Comparison of ENCODE assay signal across 13 mouse cellular contexts in the genomic region with DNA sequence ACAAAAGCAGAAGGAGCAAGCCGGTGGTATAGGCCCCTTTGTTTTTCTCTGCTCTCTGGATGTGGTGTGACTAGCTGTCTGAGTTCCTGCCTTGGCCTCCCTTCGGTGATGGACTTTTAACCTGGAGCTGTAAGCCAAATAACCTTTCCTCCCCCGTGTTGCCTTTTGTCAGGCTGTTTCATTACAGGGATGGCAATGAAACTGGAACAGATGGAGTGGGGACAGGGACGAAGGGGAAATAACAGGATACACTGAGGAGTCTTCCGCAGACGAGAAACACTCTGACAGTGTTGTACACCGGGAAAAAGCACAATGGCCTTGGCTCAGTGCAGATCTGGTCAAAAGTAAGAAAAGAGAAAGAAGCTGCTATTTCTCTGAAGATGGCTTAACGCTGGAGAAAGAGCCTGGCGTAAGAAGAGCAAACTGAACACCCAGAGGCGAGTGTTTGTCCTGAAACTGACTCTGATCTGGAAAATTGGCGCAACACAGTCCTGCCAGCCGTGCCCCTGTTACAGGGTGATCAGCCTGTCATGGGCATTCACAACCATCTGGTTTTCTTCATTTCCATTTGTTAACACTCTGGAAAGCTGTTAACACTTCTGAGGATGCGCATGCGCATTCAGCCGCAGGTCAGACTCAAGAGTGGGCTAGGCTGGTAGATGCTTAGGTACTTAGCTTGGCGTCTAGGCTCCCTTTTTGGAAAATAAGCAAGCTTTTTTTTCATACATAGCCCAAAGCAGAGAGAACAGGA.
DNase-seq lines count a peak whose midpoint lies in the region; ATAC-seq and TF ChIP-seq lines count a peak whose summit lies in the region.
"Had no signal": no experiment of that assay in that cellular context is flagged by ENCODE, and none has a peak within 500 bp of the region (broad histone marks: within the 10 kb centered on the region; RNA-seq: fewer than 3 reads in every experiment).

No protein-coding gene starts in this region.

- 41% methylated on average over 16 of the region's 16 CpGs for WGBS in heart, embryonic 16.5 days
- 47% methylated on average over 16 of the region's 16 CpGs for WGBS in heart, embryonic 10.5 days
- WGBS in intestine, embryonic 16.5 days = 50% methylated on average over 16 of the region's 16 CpGs

- peak; percentile 85 for ATAC-seq in heart, embryonic 16.5 days (replicated peaks; ENCODE audit: extremely low read depth, insufficient read depth, low FRiP score)
- ATAC-seq in intestine, embryonic 16.5 days = peak; percentile 37

- DNase-seq in heart, embryonic 10.5 days (ENCODE audit: low spot score) = no peak
- DNase-seq in ES-E14 (ENCODE audit: low read depth, low spot score) = peak; percentile 19
- DNase-seq in brain, embryonic 18.5 days (ENCODE audit: low read depth, low spot score) = peak; percentile 24
- DNase-seq in gastrocnemius, postnatal 4 days (ENCODE audit: low spot score in 2 of 2) = no peak
- DNase-seq in frontal cortex, postnatal 25 days (ENCODE audit: low spot score in 2 of 2) = no peak
- DNase-seq in adrenal gland, postnatal 10 days = no peak
- DNase-seq: adrenal gland, postnatal 25 days; gastrocnemius, postnatal 14 days had no signal

- H3K27me3 ChIP-seq in heart, embryonic 16.5 days (ENCODE audit: control insufficient read depth, insufficient read depth, low read length) = no peaks in the 10 kb centered on the region
- H3K27me3 ChIP-seq in heart, embryonic 10.5 days (ENCODE audit: insufficient read depth, poor library complexity, severe bottlenecking) = peaks cover 15% of the 10 kb centered on the region
- H3K27me3 ChIP-seq in intestine, embryonic 16.5 days (replicated peaks; ENCODE audit: control insufficient read depth, insufficient read depth, low read length) = no peaks in the 10 kb centered on the region
- H3K27me3 ChIP-seq: embryonic facial prominence, embryonic 13.5 days had no signal

- H3K9me3 ChIP-seq in heart, embryonic 16.5 days (replicated peaks; ENCODE audit: control insufficient read depth, low read length) = no peaks in the 10 kb centered on the region; the same call in 1 of the 2 replicates
- no peaks in the 10 kb centered on the region for H3K9me3 ChIP-seq in heart, embryonic 10.5 days
- no peaks in the 10 kb centered on the region for H3K9me3 ChIP-seq in ES-E14 (ENCODE audit: control insufficient read depth, insufficient read depth, low read depth, low read length)
- no peaks in the 10 kb centered on the region for H3K9me3 ChIP-seq in intestine, embryonic 16.5 days (ENCODE audit: control insufficient read depth, low read length)
- H3K9me3 ChIP-seq: embryonic facial prominence, embryonic 13.5 days had no signal

- 0 out of 2 replicates have a peak overlapping the region, but pooled peaks have one; percentile 11 for H3K27ac ChIP-seq in heart, embryonic 16.5 days (ENCODE audit: low read length)
- H3K27ac ChIP-seq in heart, embryonic 10.5 days = no peak overlapping the region
- H3K27ac ChIP-seq in ES-E14 (ENCODE audit: insufficient read depth, low read depth, low read length, poor library complexity, severe bottlenecking) = no peak overlapping the region
- H3K27ac ChIP-seq in intestine, embryonic 16.5 days (ENCODE audit: low read length) = no peak overlapping the region
- H3K27ac ChIP-seq: embryonic facial prominence, embryonic 13.5 days; layer of hippocampus, adult 2 months had no signal

- no peak overlapping the region for H3K9ac ChIP-seq in heart, embryonic 16.5 days (ENCODE audit: low read length)
- no peak overlapping the region for H3K9ac ChIP-seq in ES-E14 (ENCODE audit: insufficient read depth, low read depth, low read length, poor library complexity, severe bottlenecking)
- H3K9ac ChIP-seq in intestine, embryonic 16.5 days (ENCODE audit: low read depth, low read length) = no peak overlapping the region
- H3K9ac ChIP-seq: embryonic facial prominence, embryonic 13.5 days had no signal

- H3K4me2 ChIP-seq in heart, embryonic 16.5 days (ENCODE audit: low read depth, low read length) = peak overlapping the region; percentile 36
- no peak overlapping the region for H3K4me2 ChIP-seq in intestine, embryonic 16.5 days (ENCODE audit: low read depth, low read length)
- H3K4me2 ChIP-seq: embryonic facial prominence, embryonic 13.5 days had no signal

- H3K36me3 ChIP-seq in heart, embryonic 16.5 days (ENCODE audit: control insufficient read depth, insufficient read depth) = no peaks in the 10 kb centered on the region
- no peaks in the 10 kb centered on the region for H3K36me3 ChIP-seq in heart, embryonic 10.5 days
- H3K36me3 ChIP-seq in ES-E14 (ENCODE audit: control insufficient read depth, insufficient read depth, low read length, poor library complexity, severe bottlenecking) = no peaks in the 10 kb centered on the region
- H3K36me3 ChIP-seq in intestine, embryonic 16.5 days (ENCODE audit: control insufficient read depth, insufficient read depth, low read length) = no peaks in the 10 kb centered on the region
- H3K36me3 ChIP-seq: embryonic facial prominence, embryonic 13.5 days had no signal

- peak overlapping the region; percentile 11; the same call in 1 of the 2 replicates for H3K4me3 ChIP-seq in heart, embryonic 16.5 days (ENCODE audit: low read length)
- no peak overlapping the region for H3K4me3 ChIP-seq in heart, embryonic 10.5 days
- H3K4me3 ChIP-seq in ES-E14 (ENCODE audit: insufficient read depth in 1 of 2, low read depth in 1 of 2, low read length in 2 of 2, poor library complexity in 1 of 2, severe bottlenecking in 1 of 2) = no peak overlapping the region
- H3K4me3 ChIP-seq in intestine, embryonic 16.5 days (ENCODE audit: low read length) = no peak overlapping the region
- H3K4me3 ChIP-seq: embryonic facial prominence, embryonic 13.5 days; layer of hippocampus, adult 2 months; megakaryocyte, embryonic 14.5 days had no signal

- in situ Hi-C loops in ES-E14 (cut with MboI; ENCODE audit: low sequenced_read_pairs in 2 of 2, unreplicated experiment in 2 of 2) = no loop called here

- peaks cover 4% of the 10 kb centered on the region; the same call in 1 of the 2 replicates for H3K4me1 ChIP-seq in heart, embryonic 16.5 days (ENCODE audit: control insufficient read depth, insufficient read depth, low read length)
- peaks cover 14% of the 10 kb centered on the region for H3K4me1 ChIP-seq in heart, embryonic 10.5 days
- H3K4me1 ChIP-seq in ES-E14 (ENCODE audit: control insufficient read depth in 2 of 2, insufficient read depth in 2 of 2, low read length in 2 of 2, poor library complexity in 1 of 2) = no peaks in the 10 kb centered on the region
- H3K4me1 ChIP-seq in intestine, embryonic 16.5 days (ENCODE audit: control insufficient read depth, insufficient read depth, low read length) = peaks cover 4% of the 10 kb centered on the region; the same call in 1 of the 2 replicates

TF ChIP-seq in ES-E14, 5 proteins besides CTCF, POLR2A, EP300 and RAD21:
- no peak for TF ChIP-seq MAFK (IDR thresholded peaks at IDR 0.05; ENCODE audit: insufficient read depth, low read depth, low read length)
- TF ChIP-seq ZNF384 (IDR thresholded peaks at IDR 0.05; ENCODE audit: low read depth, low read length) = no peak
- no peak for TF ChIP-seq CHD2 (IDR thresholded peaks at IDR 0.05; ENCODE audit: low read depth, low read length)
- no peak for TF ChIP-seq ZC3H11A (IDR thresholded peaks at IDR 0.05; ENCODE audit: borderline replicate concordance, low read depth, low read length)
- no peak for TF ChIP-seq HCFC1 (IDR thresholded peaks at IDR 0.05; ENCODE audit: borderline replicate concordance, insufficient read depth, low read length)
TF ChIP-seq in ES-E14: peak in this region for 0.

Comparison
In these comparisons a context has a peak if more than half of its experiments do, and no peak if none do; other contexts are left out.
1. DNase-seq: peak in ES-E14 (single experiment) and brain, embryonic 18.5 days (single experiment); none in heart, embryonic 10.5 days (single experiment), gastrocnemius, postnatal 4 days (0 of 2), frontal cortex, postnatal 25 days (0 of 2) and adrenal gland, postnatal 10 days (single experiment).